Mouse (Mus musculus) kidney, adult 2 months (tissue): Measurements from ENCODE around the gene Spata9.

Experiments used
- CTCF ChIP-seq: fragments of 200-500 bp; conservative IDR thresholded peaks from 2 replicates; pipeline ENCODE4 v1.5.1; 2011; ENCODE audit warnings: low read depth, mild to moderate bottlenecking, control low read depth, low read length, moderate library complexity, mixed read lengths; ENCODE audit not compliant: insufficient read depth, insufficient read length
- POLR2A ChIP-seq: fragments of 200-500 bp; IDR thresholded peaks from one replicate; pipeline ENCODE4 v1.6.1; 2011; ENCODE audit warnings: low read depth, low read length, control low read depth

- TF ChIP-seq CTCF (no peak), POLR2A (no peak)
Observed at GRCm38 (mm10) chr13:75931073-75931472, 35.9 kb upstream of the Spata9 start.
